ENCODE assay signal across 28 mouse cellular contexts in genomic region chr15:12368850-12369249, GRCm38 (mm10). TPM values are rescaled to one million over a fixed set of nuclear protein-coding genes. Genes with fewer than 3 reads are reported as not detected.
"Had no signal": no experiment of that assay in that cellular context is flagged by ENCODE, and none has a peak within 500 bp of the region (broad histone marks: within the 10 kb centered on the region; RNA-seq: fewer than 3 reads in every experiment).

No protein-coding gene starts in this region.

- H3K27ac ChIP-seq: hindbrain, embryonic 10.5 days; hindbrain, embryonic 12.5 days; left cerebral cortex, adult 2 months; limb, embryonic 10.5 days; limb, embryonic 12.5 days had no signal

- H3K9ac ChIP-seq: heart, embryonic 12.5 days; hindbrain, embryonic 12.5 days; hindbrain, embryonic 14.5 days; intestine, embryonic 15.5 days; limb, embryonic 12.5 days; liver, embryonic 12.5 days had no signal

- ATAC-seq: hindbrain, embryonic 16.5 days; inflammation-experienced regulatory T-cells, adult 6 months; intestine, embryonic 15.5 days; intestine, postnatal 0 days; liver, embryonic 12.5 days had no signal

- H3K9me3 ChIP-seq: heart, embryonic 10.5 days; heart, embryonic 12.5 days; hindbrain, embryonic 10.5 days; hindbrain, embryonic 12.5 days; intestine, embryonic 15.5 days; limb, embryonic 10.5 days; limb, embryonic 12.5 days; liver, embryonic 12.5 days had no signal

- DNase-seq: gastrocnemius, adult 2 months; gastrocnemius, postnatal 10 days; gastrocnemius, postnatal 25 days; heart, adult 18-20 months; heart, postnatal 10 days; heart, postnatal 4 days; kidney, adult 18-20 months; kidney, adult 8-10 months; kidney, postnatal 10 days; kidney, postnatal 25 days; kidney, postnatal 4 days; layer of hippocampus, adult 9-11 months had no signal

- H3K4me2 ChIP-seq: hindbrain, embryonic 12.5 days; hindbrain, embryonic 14.5 days; limb, embryonic 12.5 days had no signal

- H3K4me3 ChIP-seq: gastrocnemius, adult 2 months; heart, embryonic 10.5 days; heart, embryonic 12.5 days; hindbrain, embryonic 10.5 days; hindbrain, embryonic 12.5 days; intestine, embryonic 15.5 days; left cerebral cortex, adult 2 months; limb, embryonic 10.5 days; limb, embryonic 12.5 days; liver, embryonic 12.5 days had no signal

- H3K36me3 ChIP-seq: hindbrain, embryonic 12.5 days; intestine, embryonic 15.5 days; liver, embryonic 12.5 days had no signal

- H3K27me3 ChIP-seq: intestine, embryonic 15.5 days; limb, embryonic 12.5 days had no signal

RNA-seq across cellular contexts. Expression of gene 1810049J17Rik, which starts 47.2 kb away (rescaled TPM):
- total RNA-seq: gastrocnemius, adult 2 months; gastrocnemius, postnatal 10 days; granulocyte monocyte progenitor cell, adult 5-6 weeks; liver, adult 2 months had no signal
- polyA plus RNA-seq: frontal cortex, adult 2 months; heart, embryonic 10.5 days; inflammation-experienced regulatory T-cells, adult 6 months; liver, adult 2 months had no signal
